Mouse (Mus musculus) ES-E14 (cell line): ENCODE results near the gene Dmxl2. TPM values are rescaled to one million over a fixed set of nuclear protein-coding genes. Genes with fewer than 3 reads are reported as not detected.

ENCODE experiments used
- DNase-seq: peaks from one replicate; pipeline ENCODE4 v3.0.0-alpha.2; 2013; ENCODE audit warnings: low read depth, low spot score
- H3K27ac ChIP-seq: 2 replicates; pipeline ENCODE4 v1.5.1; 2012; ENCODE audit warnings: low read depth, mild to moderate bottlenecking, low read length, moderate library complexity, mixed read lengths; ENCODE audit not compliant: poor library complexity, insufficient read depth, severe bottlenecking
- H3K36me3 ChIP-seq: 2 replicates; pipeline ENCODE4 v1.6.1; 2012; ENCODE audit warnings: mild to moderate bottlenecking, low read length, moderate library complexity, mixed read lengths; ENCODE audit not compliant: control insufficient read depth, poor library complexity, insufficient read depth, severe bottlenecking
- H3K4me1 ChIP-seq, 2 experiments: fragments of 150-350 bp in 1 of 2; sonication (generic) in 1 of 2; 2 replicates each; pipeline ENCODE4 v1.6.1; 2012; ENCODE audit warnings: low read length in 2 of 2, mild to moderate bottlenecking in 1 of 2, mixed read lengths in 1 of 2; ENCODE audit not compliant: control insufficient read depth in 2 of 2, insufficient read depth in 2 of 2, poor library complexity in 1 of 2
- H3K4me3 ChIP-seq, 2 experiments: fragments of 150-350 bp in 1 of 2; sonication (generic) in 1 of 2; 2 replicates each; pipeline ENCODE4 v1.5.1; 2012; ENCODE audit warnings: low read length in 2 of 2, low read depth in 1 of 2, mild to moderate bottlenecking in 1 of 2, mixed read lengths in 1 of 2; ENCODE audit not compliant: insufficient read depth in 1 of 2, poor library complexity in 1 of 2, severe bottlenecking in 1 of 2
- H3K9ac ChIP-seq: 2 replicates; pipeline ENCODE4 v1.6.1; 2012; ENCODE audit warnings: low read depth, mild to moderate bottlenecking, low read length, mixed read lengths; ENCODE audit not compliant: poor library complexity, insufficient read depth, severe bottlenecking
- H3K9me3 ChIP-seq: fragments of 150-350 bp; sonication (generic); 2 replicates; pipeline ENCODE4 v1.6.1; 2012; ENCODE audit warnings: low read depth, mild to moderate bottlenecking, low read length; ENCODE audit not compliant: control insufficient read depth, insufficient read depth
- CHD2 ChIP-seq: IDR thresholded peaks from 2 replicates; pipeline ENCODE4 v1.6.1; 2014; ENCODE audit warnings: mild to moderate bottlenecking, low read depth, low read length, inconsistent platforms
- HCFC1 ChIP-seq: IDR thresholded peaks from 2 replicates; pipeline ENCODE4 v1.6.1; 2012; ENCODE audit warnings: low read length, inconsistent platforms, borderline replicate concordance; ENCODE audit not compliant: insufficient read depth
- MAFK ChIP-seq: IDR thresholded peaks from 2 replicates; pipeline ENCODE4 v1.6.1; 2014; ENCODE audit warnings: mild to moderate bottlenecking, low read depth, low read length, inconsistent platforms; ENCODE audit not compliant: insufficient read depth
- ZC3H11A ChIP-seq: IDR thresholded peaks from 2 replicates; pipeline ENCODE4 v1.6.1; 2012; ENCODE audit warnings: low read depth, mild to moderate bottlenecking, inconsistent platforms, low read length, borderline replicate concordance
- ZNF384 ChIP-seq: IDR thresholded peaks from 2 replicates; pipeline ENCODE4 v1.6.1; 2012; ENCODE audit warnings: low read depth, low read length, inconsistent platforms
- in situ Hi-C, 2 experiments: fragments of 600-800 bp; cut with MboI; formaldehyde crosslinking; loops; one replicate each; pipeline ENCODE4 v1.15.1; 2025; ENCODE audit warnings: low sequenced_read_pairs in 2 of 2, inconsistent platforms in 1 of 2; ENCODE audit not compliant: unreplicated experiment in 2 of 2
- total RNA-seq: library from RNA; depleted of rRNA; stranded (reverse); fragments of 300-350 nt; gene quantifications from 2 replicates; pipeline ENCODE4 v1.2.3, GENCODE M21; 2012

Gene Dmxl2
- total RNA-seq, 1 experiment: 11.6 TPM

DNA sequence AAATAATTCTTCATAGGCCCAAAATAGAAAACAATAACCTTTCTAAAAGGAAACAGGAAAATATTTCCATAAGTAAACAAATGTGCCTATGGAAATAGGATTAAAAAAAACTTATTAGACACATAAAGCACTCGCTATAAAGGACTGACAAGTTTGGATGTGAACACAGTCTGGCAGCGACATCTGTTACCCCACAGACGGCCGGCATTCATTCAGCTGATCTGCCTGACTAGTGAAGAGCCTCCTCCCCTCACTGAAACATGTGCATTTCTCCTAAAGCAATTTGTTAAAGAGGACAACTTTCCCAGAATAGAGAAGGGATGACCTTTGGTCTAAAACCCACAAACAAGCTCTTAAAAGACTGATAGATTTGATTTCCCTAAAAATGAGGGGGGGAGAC, 35.6 kb upstream of the Dmxl2 start:
- DNase-seq: no peak
- no peak overlapping the region for H3K4me3 ChIP-seq
- TF ChIP-seq HCFC1 (no peak), MAFK (no peak), CHD2 (no peak)
- no peak overlapping the region for H3K27ac ChIP-seq
- no peak overlapping the region for H3K9ac ChIP-seq
- in situ Hi-C loops: no loop called here
- no peaks in the 10 kb centered on the region for H3K36me3 ChIP-seq
- H3K9me3 ChIP-seq: no peaks in the 10 kb centered on the region
- peaks cover 0 to 2% of the 10 kb centered on the region in 2 experiments; a peak in 1 of 4 replicates for H3K4me1 ChIP-seq

DNA sequence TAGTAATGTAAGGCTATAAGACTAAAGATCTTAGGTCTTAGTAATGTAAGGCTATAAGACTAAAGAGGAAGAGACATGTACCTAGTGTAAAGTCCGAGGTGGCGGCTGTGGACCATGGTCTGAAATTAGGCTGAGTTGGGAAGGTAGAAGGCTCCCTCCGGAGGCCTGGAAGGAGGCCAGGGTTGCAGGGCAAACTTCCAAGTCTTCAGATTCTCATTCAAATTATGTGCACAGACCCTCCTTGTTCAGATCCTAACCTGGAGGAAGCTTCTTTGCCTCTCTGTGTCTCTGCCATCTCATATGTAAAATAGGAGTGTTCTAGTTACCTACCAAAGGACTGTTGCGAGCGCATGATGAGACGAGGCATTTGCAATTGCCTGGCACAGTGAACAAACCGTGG, 34.8 kb upstream of the Dmxl2 start:
- H3K36me3 ChIP-seq: no peaks in the 10 kb centered on the region
- in situ Hi-C loops: no loop called here
- peaks cover 0 to 2% of the 10 kb centered on the region in 2 experiments; a peak in 1 of 4 replicates for H3K4me1 ChIP-seq
- no peak overlapping the region for H3K9ac ChIP-seq
- no peak overlapping the region for H3K27ac ChIP-seq
- TF ChIP-seq MAFK (no peak), ZC3H11A (no peak), ZNF384 (no peak), CHD2 (no peak), HCFC1 (no peak)
- no peak for DNase-seq
- no peaks in the 10 kb centered on the region for H3K9me3 ChIP-seq
- no peak overlapping the region for H3K4me3 ChIP-seq

DNA sequence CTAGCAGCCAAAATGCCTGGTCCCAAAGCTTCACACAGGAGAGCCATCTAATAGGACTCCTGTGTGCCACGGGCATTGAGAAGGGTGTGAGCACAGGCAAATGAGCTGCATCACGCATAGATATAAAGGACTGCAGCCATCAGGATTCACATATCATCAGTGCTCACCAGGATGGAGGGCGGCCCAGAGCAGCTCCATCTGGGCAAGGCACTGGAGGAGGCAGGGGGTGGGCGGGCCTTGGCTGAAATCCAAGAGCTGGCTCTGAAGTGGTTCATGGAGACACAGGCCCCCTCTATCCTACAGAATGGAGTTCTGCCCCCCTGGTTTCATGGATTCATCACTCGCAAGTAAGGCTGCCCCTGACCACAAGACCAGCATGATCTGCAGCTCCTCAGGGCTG, 32.5 kb upstream of the Dmxl2 start:
- no peak for DNase-seq
- Histone ChIP-seq H3K4me1 (peaks cover 0 to 2% of the 10 kb centered on the region in 2 experiments; a peak in 1 of 4 replicates), H3K9me3 (no peaks in the 10 kb centered on the region), H3K4me3 (no peak overlapping the region), H3K36me3 (no peaks in the 10 kb centered on the region), H3K9ac (no peak overlapping the region), H3K27ac (no peak overlapping the region)
- TF ChIP-seq ZC3H11A (no peak), HCFC1 (no peak), CHD2 (no peak), MAFK (no peak), ZNF384 (no peak)
- in situ Hi-C loops: no loop called here

DNA sequence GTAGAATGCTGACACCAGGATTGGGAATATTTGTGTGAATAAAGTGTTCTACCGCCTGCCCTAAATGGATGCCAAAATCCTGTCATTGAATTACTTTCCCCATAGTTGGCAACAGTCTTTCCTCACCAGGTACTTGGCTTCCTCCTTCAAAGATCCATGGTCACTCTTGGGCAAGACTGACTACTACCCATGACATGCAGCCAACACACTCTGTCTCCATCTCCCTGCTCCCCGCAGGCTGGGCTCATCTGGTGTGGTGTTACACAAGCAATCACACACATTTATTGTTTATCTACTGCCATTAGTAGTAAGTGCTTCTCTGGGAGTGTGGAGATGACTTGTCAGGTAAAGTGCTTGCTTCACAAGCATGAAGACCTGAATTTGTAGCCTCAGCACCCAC, 31.5 kb upstream of the Dmxl2 start:
- Histone ChIP-seq H3K9ac (no peak overlapping the region), H3K27ac (no peak overlapping the region), H3K36me3 (no peaks in the 10 kb centered on the region), H3K9me3 (no peaks in the 10 kb centered on the region), H3K4me1 (no peaks in the 10 kb centered on the region), H3K4me3 (no peak overlapping the region)
- in situ Hi-C loops: no loop called here
- DNase-seq: no peak
- TF ChIP-seq ZC3H11A: no peak
- TF ChIP-seq MAFK: no peak
- TF ChIP-seq CHD2: no peak
- no peak for TF ChIP-seq ZNF384
- TF ChIP-seq HCFC1: no peak

DNA sequence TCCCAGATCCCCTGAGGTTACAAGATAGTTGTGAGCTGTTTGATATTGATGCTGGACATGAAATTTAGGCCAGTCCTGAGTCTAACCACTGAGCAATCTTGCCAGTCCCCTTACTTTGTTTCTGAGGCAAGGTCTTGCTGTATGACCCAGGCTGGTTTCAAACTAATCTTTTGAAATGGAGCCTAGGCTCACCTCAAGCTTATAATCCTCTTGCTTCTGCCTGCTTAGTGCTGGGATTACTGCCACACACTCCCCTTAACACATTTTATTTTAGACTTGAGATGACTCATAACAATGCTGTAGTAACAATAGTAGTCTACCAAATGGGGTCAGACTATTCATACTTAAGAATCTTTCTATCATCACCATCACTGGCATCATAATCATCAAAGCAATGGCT, 30.0 kb upstream of the Dmxl2 start:
- DNase-seq: no peak
- no peak overlapping the region for H3K27ac ChIP-seq
- in situ Hi-C loops: no loop called here

More for the DNA sequence above, 30.0 kb upstream of the Dmxl2 start:
- Histone ChIP-seq H3K4me3 (no peak overlapping the region), H3K9me3 (no peaks in the 10 kb centered on the region), H3K36me3 (no peaks in the 10 kb centered on the region), H3K4me1 (no peaks in the 10 kb centered on the region), H3K9ac (no peak overlapping the region)
- TF ChIP-seq CHD2 (no peak), ZC3H11A (no peak), ZNF384 (no peak), HCFC1 (no peak), MAFK (no peak)
